Mouse (Mus musculus) lung, embryonic 14.5 days (tissue): ENCODE measurements around the gene Tbx6. TPM values are rescaled to one million over a fixed set of nuclear protein-coding genes. Genes with fewer than 3 reads are reported as not detected.

Source experiments
- ATAC-seq: fragments of 200-750 bp; cut with Nextera tagmentation; 2 replicates; pipeline ENCODE4 v1.8.0; 2017; ENCODE audit warnings: mild to moderate bottlenecking, moderate TSS enrichment, moderate library complexity; ENCODE audit not compliant: insufficient read depth
- DNase-seq: peaks from one replicate; pipeline ENCODE4 v3.0.0-alpha.2; 2015
- H3K27ac ChIP-seq: fragments of 300-500 bp; sonication (generic); 2 replicates; pipeline ENCODE4 v1.5.1; 2014; ENCODE audit warnings: low read depth, mild to moderate bottlenecking, moderate library complexity
- H3K27me3 ChIP-seq: fragments of 300-500 bp; sonication (generic); 2 replicates; pipeline ENCODE4 v1.6.1; 2014; ENCODE audit warnings: low read length, control low read depth; ENCODE audit not compliant: insufficient read depth
- H3K36me3 ChIP-seq: fragments of 300-500 bp; sonication (generic); 2 replicates; pipeline ENCODE4 v1.6.1; 2014; ENCODE audit warnings: control low read depth; ENCODE audit not compliant: insufficient read depth
- H3K4me1 ChIP-seq: fragments of 300-500 bp; sonication (generic); 2 replicates; pipeline ENCODE4 v1.6.1; 2014; ENCODE audit warnings: antibody characterized with exemption, control low read depth; ENCODE audit not compliant: insufficient read depth
- H3K4me2 ChIP-seq: fragments of 300-500 bp; sonication (generic); 2 replicates; pipeline ENCODE4 v1.6.1; 2014; ENCODE audit warnings: mild to moderate bottlenecking
- H3K4me3 ChIP-seq: fragments of 300-500 bp; sonication (generic); 2 replicates; pipeline ENCODE4 v1.5.1; 2014; ENCODE audit warnings: low read depth, low read length
- H3K9ac ChIP-seq: fragments of 300-500 bp; sonication (generic); 2 replicates; pipeline ENCODE4 v1.6.1; 2014
- H3K9me3 ChIP-seq: fragments of 300-500 bp; sonication (generic); 2 replicates; pipeline ENCODE4 v1.6.1; 2016; ENCODE audit warnings: low read depth, low read length, control low read depth
- CTCF ChIP-seq: IDR thresholded peaks from 2 replicates; pipeline ENCODE4 v1.5.1; 2016; ENCODE audit warnings: antibody characterized with exemption, low read depth
- WGBS: fragments of 180-500 bp; shearing (Covaris S2); extraction: QIAGEN DNeasy Blood & Tissue Kit; methylation state at CpG from one replicate; pipeline ENCODE4 v1.1.7; 2014; 5-methylcytosine and 5-hydroxymethylcytosine counted together
- polyA plus RNA-seq: library from polyadenylated mRNA; unstranded; fragments of >200 nt; fragmentation: Nextera tagmentation; extraction: Ambion mirVana; gene quantifications from 2 replicates; pipeline ENCODE4 v1.2.1, GENCODE M21; 2014

The Tbx6 gene
- 0.28 TPM in 1 of 2 replicates, not detected in the other for polyA plus RNA-seq

DNA sequence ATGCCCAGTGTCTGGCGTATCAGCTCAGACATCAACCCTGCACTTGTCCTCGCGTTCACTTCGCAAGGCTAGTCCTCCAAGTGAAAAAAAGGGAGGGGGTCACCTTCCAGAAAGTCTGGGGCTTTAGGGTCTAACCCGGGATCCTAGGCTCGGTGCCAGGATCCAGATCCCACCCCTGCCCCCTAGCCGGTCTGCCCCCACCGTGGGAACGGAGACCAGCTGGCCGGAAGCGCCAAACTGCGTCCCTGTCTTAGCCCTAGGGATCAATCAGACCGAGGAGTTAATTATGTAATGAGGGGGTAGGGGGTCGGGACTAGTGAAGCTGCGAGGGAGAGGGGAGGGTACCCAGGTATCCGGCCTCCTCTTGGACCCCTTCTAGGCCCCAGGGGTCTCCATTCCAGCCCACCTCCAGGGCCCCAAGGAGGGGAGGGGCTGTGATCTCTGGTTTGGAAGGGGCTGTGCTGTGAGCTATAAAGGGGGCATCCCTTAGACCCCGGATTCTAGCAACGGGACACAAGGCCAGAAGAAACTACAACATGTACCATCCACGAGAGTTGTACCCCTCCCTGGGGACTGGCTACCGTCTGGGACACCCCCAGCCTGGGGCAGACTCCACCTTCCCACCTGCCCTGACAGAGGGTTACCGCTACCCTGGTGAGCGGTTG, at the start of gene Tbx6:
Tbx6 (plus strand) TSS at position 513 of the 665 bp plus-strand sequence.
- Histone ChIP-seq H3K27me3 (no peaks in the 10 kb centered on the region), H3K4me2 (peak within 1 kb of the TSS; percentile 74), H3K4me3 (peak within 1 kb of the TSS; percentile 37), H3K9me3 (no peaks in the 10 kb centered on the region), H3K27ac (peak within 1 kb of the TSS; percentile 85), H3K36me3 (peaks cover 29% of the 10 kb centered on the region), H3K4me1 (peaks cover 23% of the 10 kb centered on the region), H3K9ac (peak within 1 kb of the TSS; percentile 58)
- ATAC-seq = no peak
- WGBS = 4% methylated on average over 22 of the region's 22 CpGs
- peak; percentile 52 for DNase-seq
- no peak for TF ChIP-seq CTCF

DNA sequence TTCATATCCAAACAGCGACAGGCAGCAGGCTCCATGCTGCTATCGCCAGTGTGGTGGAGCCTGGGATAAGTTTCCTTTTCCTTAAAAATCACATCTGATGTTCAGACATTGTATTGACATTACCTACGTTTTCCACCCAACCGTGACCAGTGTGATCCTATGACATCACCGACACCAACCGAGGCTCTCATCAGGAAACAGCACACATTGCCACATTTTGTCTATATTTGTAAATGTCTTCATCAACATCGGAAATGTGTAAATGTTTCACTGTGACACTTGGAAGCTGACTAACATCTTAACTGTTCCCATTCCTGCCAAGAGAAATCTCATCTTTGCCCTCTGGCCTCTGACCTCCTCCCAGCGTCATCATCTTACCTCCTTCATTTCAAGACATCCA, 45.2 kb upstream of the Tbx6 start:
- Histone ChIP-seq H3K9me3 (no peaks in the 10 kb centered on the region), H3K27me3 (no peaks in the 10 kb centered on the region), H3K4me1 (no peaks in the 10 kb centered on the region), H3K9ac (no peak overlapping the region), H3K4me3 (no peak overlapping the region), H3K27ac (no peak overlapping the region), H3K36me3 (no peaks in the 10 kb centered on the region), H3K4me2 (no peak overlapping the region)
- 65% methylated on average over 8 of the region's 8 CpGs for WGBS
- DNase-seq (no peak), ATAC-seq (no peak)
- no peak for TF ChIP-seq CTCF

DNA sequence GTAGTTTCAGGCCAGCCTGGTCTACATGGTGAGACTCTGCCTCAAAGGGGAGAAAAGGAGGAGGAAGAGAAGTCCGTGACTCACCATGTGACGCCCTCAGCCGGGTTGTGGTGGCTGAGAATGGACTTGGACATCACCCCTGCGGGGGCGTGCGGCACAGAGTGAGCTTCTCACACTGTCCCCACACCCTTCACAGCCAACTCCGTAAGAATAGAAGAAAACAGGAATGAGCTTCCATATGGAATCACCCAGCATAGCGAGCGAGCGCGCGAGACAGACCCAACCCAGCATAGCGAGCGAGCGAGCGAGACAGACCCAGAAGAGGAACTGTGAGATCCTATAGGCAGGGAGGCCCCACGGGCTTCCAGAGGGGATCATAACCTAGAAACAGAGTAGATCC, 41.7 kb upstream of the Tbx6 start:
- DNase-seq = no peak
- WGBS = 81% methylated on average over 17 of the region's 17 CpGs
- TF ChIP-seq CTCF = no peak
- no peak for ATAC-seq
- no peak overlapping the region for H3K27ac ChIP-seq
- no peak overlapping the region for H3K4me3 ChIP-seq
- no peaks in the 10 kb centered on the region for H3K27me3 ChIP-seq
- no peak overlapping the region; the same call in 1 of the 2 replicates for H3K9ac ChIP-seq
- no peaks in the 10 kb centered on the region for H3K9me3 ChIP-seq
- H3K36me3 ChIP-seq = no peaks in the 10 kb centered on the region
- H3K4me1 ChIP-seq = no peaks in the 10 kb centered on the region
- H3K4me2 ChIP-seq = no peak overlapping the region

DNA sequence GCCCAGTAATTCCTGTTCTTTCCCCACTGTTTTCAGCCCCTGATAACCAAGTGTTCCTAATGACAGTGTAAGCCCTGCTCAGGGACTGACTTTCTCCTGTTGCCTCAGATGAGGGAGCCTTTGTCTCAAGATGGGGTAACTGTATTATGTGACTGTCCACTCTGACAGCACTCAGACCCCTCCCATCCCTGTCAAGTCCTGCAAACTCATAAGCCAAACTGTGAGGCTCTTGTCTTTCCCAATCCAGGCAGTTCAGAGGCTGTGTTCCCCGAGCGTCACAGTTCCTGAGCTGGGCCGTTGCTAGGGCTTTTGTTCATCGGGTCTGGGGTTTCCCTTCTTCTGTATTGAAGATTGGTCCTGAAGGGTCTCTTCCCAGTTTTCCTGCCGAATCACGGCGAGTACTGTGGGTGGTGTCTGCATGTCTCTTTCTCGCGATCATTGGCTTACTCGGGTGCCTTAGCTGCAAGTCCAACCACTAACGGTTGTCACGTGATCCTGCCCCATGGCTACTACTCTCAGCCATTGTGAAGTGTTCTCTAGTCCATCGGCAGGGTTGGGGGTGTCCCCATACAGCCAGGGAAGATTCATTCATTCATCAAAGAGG, 41.0 kb upstream of the Tbx6 start:
- WGBS = 73% methylated on average over 13 of the region's 13 CpGs

DNA sequence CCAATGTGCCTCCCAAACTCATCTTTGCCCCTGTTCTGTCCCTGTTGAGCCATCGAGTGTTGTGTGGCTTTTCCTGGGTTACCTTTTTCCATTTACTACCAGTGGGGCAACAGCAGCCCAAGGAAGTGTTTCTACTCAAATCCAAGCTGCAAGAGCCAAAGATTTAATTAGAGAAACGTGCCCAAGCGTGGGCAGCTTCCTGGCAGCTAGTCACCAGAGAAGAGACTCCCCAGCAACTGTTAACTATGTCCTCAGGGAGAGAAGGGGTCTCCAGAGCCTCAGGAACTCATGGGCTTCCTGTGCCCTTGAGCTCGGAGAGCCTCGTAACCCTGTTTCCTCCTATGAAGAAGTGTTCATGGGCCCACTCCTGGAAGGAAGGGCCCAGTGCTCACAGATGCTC, 40.3 kb upstream of the Tbx6 start:
- no peak overlapping the region for H3K4me2 ChIP-seq
- no peak for DNase-seq
- no peak overlapping the region for H3K27ac ChIP-seq
- no peak for ATAC-seq
- WGBS = 75% methylated on average over 5 of the region's 5 CpGs
- no peak overlapping the region for H3K4me3 ChIP-seq
- no peaks in the 10 kb centered on the region for H3K27me3 ChIP-seq
- H3K36me3 ChIP-seq = no peaks in the 10 kb centered on the region
- no peak overlapping the region for H3K9ac ChIP-seq
- H3K9me3 ChIP-seq = no peaks in the 10 kb centered on the region
- TF ChIP-seq CTCF = no peak
- H3K4me1 ChIP-seq = no peaks in the 10 kb centered on the region

More for the DNA sequence above, 41.0 kb upstream of the Tbx6 start:
- no peaks in the 10 kb centered on the region for H3K9me3 ChIP-seq
- no peak overlapping the region for H3K27ac ChIP-seq
- H3K9ac ChIP-seq = no peak overlapping the region
- H3K4me2 ChIP-seq = no peak overlapping the region
- no peaks in the 10 kb centered on the region for H3K36me3 ChIP-seq
- H3K27me3 ChIP-seq = no peaks in the 10 kb centered on the region
- no peak for ATAC-seq
- TF ChIP-seq CTCF = no peak
- no peak for DNase-seq
- H3K4me3 ChIP-seq = no peak overlapping the region
- H3K4me1 ChIP-seq = no peaks in the 10 kb centered on the region

DNA sequence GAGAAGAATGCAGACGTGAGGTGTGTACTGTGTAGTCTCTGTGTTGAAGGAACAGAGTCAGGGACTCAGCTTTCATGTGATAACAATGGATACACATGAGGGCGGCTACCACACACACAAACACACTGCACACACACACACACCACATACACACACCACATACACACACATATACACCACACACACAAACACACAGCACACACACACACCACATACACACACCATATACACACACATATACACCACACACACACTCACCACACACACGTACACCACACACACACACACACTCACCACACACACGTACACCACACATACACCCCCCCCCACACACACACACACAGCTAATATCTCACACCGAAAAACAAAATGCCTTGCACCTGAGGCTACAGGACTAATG, 39.8 kb upstream of the Tbx6 start:
- Histone ChIP-seq H3K27me3 (no peaks in the 10 kb centered on the region), H3K9ac (no peak overlapping the region), H3K4me3 (no peak overlapping the region), H3K4me2 (no peak overlapping the region), H3K9me3 (no peaks in the 10 kb centered on the region), H3K36me3 (no peaks in the 10 kb centered on the region), H3K4me1 (no peaks in the 10 kb centered on the region), H3K27ac (no peak overlapping the region)
- WGBS = 67% methylated on average over 5 of the region's 5 CpGs
- ATAC-seq (no peak), DNase-seq (no peak)
- no peak for TF ChIP-seq CTCF

DNA sequence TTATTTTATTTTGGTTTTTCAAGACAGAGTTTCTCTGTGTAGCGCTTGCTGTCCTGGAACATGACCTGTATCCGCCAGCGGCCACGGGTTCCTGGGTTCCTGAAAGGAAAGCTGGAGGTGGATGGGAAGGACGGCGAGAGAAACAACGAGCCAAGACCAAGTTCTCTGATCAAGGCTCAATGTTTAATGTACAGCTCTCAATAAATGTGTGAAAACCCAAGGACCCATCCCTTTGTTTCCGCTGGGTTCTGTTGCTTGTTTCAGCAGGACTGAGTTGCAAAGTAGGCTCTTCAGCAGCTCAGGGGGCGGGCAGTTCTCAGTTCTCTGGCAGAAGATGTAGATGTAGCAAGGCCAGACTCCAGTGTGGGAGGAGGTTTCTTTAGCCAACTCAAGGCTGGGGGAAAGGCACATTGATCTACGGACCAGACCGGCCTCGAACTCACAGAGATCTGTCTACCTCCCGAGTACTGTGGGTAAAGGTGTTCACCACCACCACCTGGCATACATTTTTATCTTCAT, 39.3 kb upstream of the Tbx6 start:
- H3K4me3 ChIP-seq = no peak overlapping the region
- H3K9ac ChIP-seq = no peak overlapping the region
- ATAC-seq (no peak), DNase-seq (no peak)
- no peaks in the 10 kb centered on the region for H3K4me1 ChIP-seq
- H3K27me3 ChIP-seq = no peaks in the 10 kb centered on the region
- H3K4me2 ChIP-seq = no peak overlapping the region
- WGBS = 87% methylated on average over 13 of the region's 13 CpGs
- H3K27ac ChIP-seq = no peak overlapping the region
- no peaks in the 10 kb centered on the region for H3K36me3 ChIP-seq
- H3K9me3 ChIP-seq = no peaks in the 10 kb centered on the region
- TF ChIP-seq CTCF = no peak
